Mouse (Mus musculus): ENCODE results near the gene Ifitm3. TPM values are rescaled to one million over a fixed set of nuclear protein-coding genes. Genes with fewer than 3 reads are reported as not detected.
"Not testable (repeated sequence)": the region's sequence is repeated elsewhere in the genome, so short reads cannot be mapped to it uniquely, and the experiment has no call there.

The Ifitm3 gene
- total RNA-seq, 2 experiments from 2014 or later = 106 to 156 TPM

GRCm38 (mm10) chr7:141006914-141007313, 3.7 kb downstream of the Ifitm3 start:
- ATAC-seq (replicated peaks; ENCODE audit: low FRiP score, poor library complexity, severe bottlenecking) = no peak

- no peak for ATAC-seq (replicated peaks; ENCODE audit: low FRiP score, poor library complexity, severe bottlenecking)
Observed at GRCm38 (mm10) chr7:141006446-141006845, 4.1 kb downstream of the Ifitm3 start.

- no peak for ATAC-seq (replicated peaks; ENCODE audit: low FRiP score, poor library complexity, severe bottlenecking)
Observed at GRCm38 (mm10) chr7:141003248-141004010, 7.1 kb downstream of the Ifitm3 start.

- no peak for ATAC-seq (replicated peaks; ENCODE audit: low FRiP score, poor library complexity, severe bottlenecking)
Observed at GRCm38 (mm10) chr7:141000881-141001708, 9.5 kb downstream of the Ifitm3 start.

GRCm38 (mm10) chr7:140998853-140999700, 11.5 kb downstream of the Ifitm3 start:
- no peak for ATAC-seq (replicated peaks; ENCODE audit: low FRiP score, poor library complexity, severe bottlenecking)

- no peak for ATAC-seq (replicated peaks; ENCODE audit: low FRiP score, poor library complexity, severe bottlenecking)
Observed at GRCm38 (mm10) chr7:140997817-140998216, 12.8 kb downstream of the Ifitm3 start.

GRCm38 (mm10) chr7:140991117-140991689, 19.4 kb downstream of the Ifitm3 start:
- no peak for ATAC-seq (replicated peaks; ENCODE audit: low FRiP score, poor library complexity, severe bottlenecking)

- no peak for ATAC-seq (replicated peaks; ENCODE audit: low FRiP score, poor library complexity, severe bottlenecking)
Observed at GRCm38 (mm10) chr7:140990622-140991021, 19.9 kb downstream of the Ifitm3 start.

GRCm38 (mm10) chr7:140990185-140990584, 20.4 kb downstream of the Ifitm3 start:
- no peak for ATAC-seq (replicated peaks; ENCODE audit: low FRiP score, poor library complexity, severe bottlenecking)

GRCm38 (mm10) chr7:140989022-140989421, 21.5 kb downstream of the Ifitm3 start:
- ATAC-seq (replicated peaks; ENCODE audit: low FRiP score, poor library complexity, severe bottlenecking) = no peak

GRCm38 (mm10) chr7:140987182-140988138, 23.1 kb downstream of the Ifitm3 start:
- no peak for ATAC-seq (replicated peaks; ENCODE audit: low FRiP score, poor library complexity, severe bottlenecking)

- ATAC-seq (replicated peaks; ENCODE audit: low FRiP score, poor library complexity, severe bottlenecking) = no peak
Observed at GRCm38 (mm10) chr7:140982971-140983370, 27.6 kb downstream of the Ifitm3 start.

- ATAC-seq (replicated peaks; ENCODE audit: low FRiP score, poor library complexity, severe bottlenecking) = no peak
Observed at GRCm38 (mm10) chr7:140981704-140982103, 28.9 kb downstream of the Ifitm3 start.

GRCm38 (mm10) chr7:140976720-140977119, 33.9 kb downstream of the Ifitm3 start:
- not testable (repeated sequence) for ATAC-seq (replicated peaks; ENCODE audit: low FRiP score, poor library complexity, severe bottlenecking)

GRCm38 (mm10) chr7:140975465-140975864, 35.1 kb downstream of the Ifitm3 start:
- no peak for ATAC-seq (replicated peaks; ENCODE audit: low FRiP score, poor library complexity, severe bottlenecking)

- no peak for ATAC-seq (replicated peaks; ENCODE audit: low FRiP score, poor library complexity, severe bottlenecking)
Observed at GRCm38 (mm10) chr7:140974940-140975339, 35.6 kb downstream of the Ifitm3 start.

GRCm38 (mm10) chr7:140973396-140974165, 37.0 kb downstream of the Ifitm3 start:
- ATAC-seq (replicated peaks; ENCODE audit: low FRiP score, poor library complexity, severe bottlenecking) = no peak

Measured in erythroid progenitor cell, adult 5-6 weeks (primary cell).